Mouse (Mus musculus): ENCODE measurements around the gene Lamc1.

- TF ChIP-seq POLR2A (IDR thresholded peaks at IDR 0.05; ENCODE audit: borderline replicate concordance, extremely low read depth, low read depth, low read length): no peak
- no peak for TF ChIP-seq CTCF (IDR thresholded peaks at IDR 0.05; ENCODE audit: insufficient read depth, low read length)
Measured at GRCm38 (mm10) chr1:153329306-153329705, 3.3 kb downstream of the Lamc1 start.
